Mouse (Mus musculus): Measurements from ENCODE around the gene Cd151. TPM values are rescaled to one million over a fixed set of nuclear protein-coding genes. Genes with fewer than 3 reads are reported as not detected.
A peak's percentile ranks its signal among the peaks of the same experiment; 100 is the strongest.

Cd151 gene
- polyA plus RNA-seq, 1 experiment from 2014 or later, result 14.0 TPM

DNA sequence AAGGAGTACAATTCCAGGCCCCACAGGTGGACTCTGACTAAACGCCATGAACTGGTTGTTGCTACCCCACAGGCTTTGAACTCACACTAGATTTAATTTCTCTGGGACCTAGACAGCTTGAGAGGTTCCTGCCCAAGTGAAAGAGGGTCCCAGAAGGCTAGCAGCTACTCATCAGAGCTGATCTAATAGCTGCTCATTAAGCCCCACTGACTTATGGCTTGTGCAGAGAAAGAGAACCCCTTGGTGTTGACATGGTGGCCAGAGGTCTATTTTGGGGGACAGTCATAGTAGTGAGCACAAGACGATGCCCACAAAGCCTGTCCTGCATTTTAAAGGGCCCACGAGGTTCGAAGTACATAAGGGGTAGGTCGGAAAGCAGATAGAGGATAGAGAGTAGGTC is 7.0 kb downstream of the Cd151 start:
- Histone ChIP-seq H3K4me1 (peaks cover 59% of the 10 kb centered on the region), H3K27ac (0 out of 2 replicates have a peak overlapping the region, but pooled peaks have one; percentile 98)
- 10% methylated on average over 5 of the region's 5 CpGs for WGBS

GRCm38 (mm10) chr7:141475011-141475804 is 8.0 kb downstream of the Cd151 start, which contains the start of the genes Polr2l and Tspan4:
Gene Polr2l (minus strand): TSS chr7:141475132.
Gene Tspan4 (plus strand): TSS chr7:141475240.
- Histone ChIP-seq H3K27me3 (ENCODE audit: low read depth, poor library complexity, severe bottlenecking) (0 out of 2 replicates have a peak, but pooled peaks cover 4% of the 10 kb centered on the region), H3K36me3 (peaks cover 26% of the 10 kb centered on the region), H3K4me3 (peak within 1 kb of the TSS; percentile 86), H3K4me1 (peaks cover 48% of the 10 kb centered on the region), H3K27ac (peak within 1 kb of the TSS; percentile 98), H3K9me3 (replicated peaks) (no peaks in the 10 kb centered on the region)
- under 1% methylated on average over 87 of the region's 87 CpGs for WGBS
- peak; percentile 91 for DNase-seq (ENCODE audit: low spot score)

More for the DNA sequence above, 7.0 kb downstream of the Cd151 start:
- no peak for DNase-seq (ENCODE audit: low spot score)
- peak overlapping the region; percentile 86 for H3K4me3 ChIP-seq
- H3K27me3 ChIP-seq (ENCODE audit: low read depth, poor library complexity, severe bottlenecking), result 0 out of 2 replicates have a peak, but pooled peaks cover 4% of the 10 kb centered on the region
- no peaks in the 10 kb centered on the region for H3K9me3 ChIP-seq (replicated peaks)
- H3K36me3 ChIP-seq, result peaks cover 36% of the 10 kb centered on the region

GRCm38 (mm10) chr7:141475805-141476158 is 8.6 kb downstream of the Cd151 start:
- H3K36me3 ChIP-seq, result peaks cover 20% of the 10 kb centered on the region
- H3K9me3 ChIP-seq (replicated peaks), result no peaks in the 10 kb centered on the region
- H3K4me3 ChIP-seq, result peak overlapping the region; percentile 86
- peaks cover 49% of the 10 kb centered on the region for H3K4me1 ChIP-seq
- DNase-seq (ENCODE audit: low spot score), result no peak
- H3K27ac ChIP-seq, result peak overlapping the region; percentile 98
- 2% methylated on average over 12 of the region's 12 CpGs for WGBS
- H3K27me3 ChIP-seq (ENCODE audit: low read depth, poor library complexity, severe bottlenecking), result peaks cover 4% of the 10 kb centered on the region; the same call in 1 of the 2 replicates

DNA sequence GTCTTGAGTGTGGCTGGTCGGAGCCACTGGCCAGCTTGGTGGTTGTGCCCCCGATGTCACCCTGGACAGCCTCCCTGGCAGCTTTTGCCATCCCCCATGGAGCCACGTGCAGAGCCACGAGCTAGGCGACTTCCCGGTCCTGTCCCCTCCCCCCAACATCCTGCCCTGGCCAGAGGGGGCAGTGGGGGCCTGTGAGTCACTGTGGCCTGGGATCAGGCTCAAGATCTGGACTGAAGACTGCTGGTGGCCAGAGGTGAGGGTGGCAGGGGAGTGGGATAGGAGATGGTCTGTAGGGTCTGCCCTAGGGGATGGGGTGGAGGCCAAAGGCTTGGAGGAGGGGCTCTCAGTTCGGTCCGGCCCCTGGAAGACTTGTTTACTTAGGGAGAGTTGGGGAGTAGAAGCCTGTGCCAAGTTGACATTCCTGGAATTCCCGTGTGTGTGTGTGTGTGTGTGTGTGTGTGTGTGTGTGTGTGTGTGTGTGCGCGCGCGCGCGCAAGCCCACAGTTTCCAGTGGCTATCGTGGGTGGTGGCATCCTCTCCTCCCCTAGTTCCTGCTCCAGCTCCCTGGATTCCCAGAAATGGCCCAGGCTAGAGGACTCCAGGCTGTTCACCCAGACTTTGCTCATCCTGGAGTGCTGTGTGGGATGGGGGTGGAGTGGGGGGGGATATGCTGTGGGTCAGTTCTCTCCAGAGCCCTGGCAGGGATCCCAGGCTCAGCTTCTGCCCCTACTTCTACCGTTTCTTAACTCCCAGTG is 9.2 kb downstream of the Cd151 start:
- Histone ChIP-seq H3K9me3 (replicated peaks) (no peaks in the 10 kb centered on the region), H3K4me1 (peaks cover 55% of the 10 kb centered on the region), H3K27ac (peak overlapping the region; percentile 98), H3K4me3 (peak overlapping the region; percentile 86), H3K36me3 (peaks cover 14% of the 10 kb centered on the region), H3K27me3 (ENCODE audit: low read depth, poor library complexity, severe bottlenecking) (peaks cover 10% of the 10 kb centered on the region; the same call in 1 of the 2 replicates)
- peak; percentile 76 for DNase-seq (ENCODE audit: low spot score)
- 1% methylated on average over 11 of the region's 17 CpGs for WGBS

- peaks cover 15% of the 10 kb centered on the region for H3K27me3 ChIP-seq (ENCODE audit: low read depth, poor library complexity, severe bottlenecking)
- no peak for DNase-seq (ENCODE audit: low spot score)
- peaks cover 10% of the 10 kb centered on the region for H3K36me3 ChIP-seq
- peak overlapping the region; percentile 86 for H3K4me3 ChIP-seq
- 18% methylated on average over 7 of the region's 7 CpGs for WGBS
- no peaks in the 10 kb centered on the region for H3K9me3 ChIP-seq (replicated peaks)
- peak overlapping the region; percentile 98 for H3K27ac ChIP-seq
- H3K4me1 ChIP-seq, result peaks cover 61% of the 10 kb centered on the region
These were observed 9.8 kb downstream of the Cd151 start for GRCm38 (mm10) chr7:141476981-141477370.

DNA sequence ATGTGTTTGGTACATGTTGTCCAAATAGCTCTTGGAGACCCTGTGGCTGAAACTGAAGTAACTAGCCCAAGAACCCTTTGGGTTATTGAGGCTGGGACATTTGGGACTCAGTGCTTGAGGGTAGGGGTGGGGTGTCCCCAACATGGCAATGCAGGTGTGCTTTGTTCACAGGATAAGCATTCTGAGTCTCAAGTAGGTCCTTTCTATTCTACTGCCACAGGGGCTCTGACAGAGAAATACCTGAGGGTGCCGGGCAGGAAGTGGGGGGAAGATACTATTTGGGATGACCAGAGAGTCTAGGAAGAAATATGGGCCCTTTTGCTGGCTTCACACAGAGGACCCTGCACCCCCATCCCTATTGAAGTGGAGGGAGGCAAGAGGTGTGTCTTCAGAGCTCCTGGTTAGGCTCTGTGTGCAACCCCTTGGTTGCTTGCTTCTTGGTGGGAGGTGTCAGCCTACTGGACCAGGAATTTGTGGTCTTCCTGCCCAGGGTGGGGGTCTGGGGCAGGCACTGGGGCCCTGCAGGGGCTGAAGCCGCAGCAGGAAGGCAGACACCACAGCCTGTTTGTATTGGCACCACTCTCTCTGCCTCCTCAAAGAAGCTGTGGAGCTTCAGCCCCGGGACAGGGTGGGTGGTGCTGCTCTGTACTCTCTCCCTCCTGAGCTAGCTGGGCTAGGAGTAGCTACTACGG is 10.5 kb downstream of the Cd151 start:
- Histone ChIP-seq H3K9me3 (replicated peaks) (no peaks in the 10 kb centered on the region), H3K36me3 (peaks cover 2% of the 10 kb centered on the region), H3K27me3 (ENCODE audit: low read depth, poor library complexity, severe bottlenecking) (peaks cover 23% of the 10 kb centered on the region), H3K27ac (no peak overlapping the region), H3K4me1 (peaks cover 68% of the 10 kb centered on the region), H3K4me3 (no peak overlapping the region)
- DNase-seq (ENCODE audit: low spot score), result no peak
- WGBS, result 74% methylated on average over 4 of the region's 4 CpGs

GRCm38 (mm10) chr7:141478270-141478748 is 11.1 kb downstream of the Cd151 start:
- peaks cover 69% of the 10 kb centered on the region for H3K4me1 ChIP-seq

DNA sequence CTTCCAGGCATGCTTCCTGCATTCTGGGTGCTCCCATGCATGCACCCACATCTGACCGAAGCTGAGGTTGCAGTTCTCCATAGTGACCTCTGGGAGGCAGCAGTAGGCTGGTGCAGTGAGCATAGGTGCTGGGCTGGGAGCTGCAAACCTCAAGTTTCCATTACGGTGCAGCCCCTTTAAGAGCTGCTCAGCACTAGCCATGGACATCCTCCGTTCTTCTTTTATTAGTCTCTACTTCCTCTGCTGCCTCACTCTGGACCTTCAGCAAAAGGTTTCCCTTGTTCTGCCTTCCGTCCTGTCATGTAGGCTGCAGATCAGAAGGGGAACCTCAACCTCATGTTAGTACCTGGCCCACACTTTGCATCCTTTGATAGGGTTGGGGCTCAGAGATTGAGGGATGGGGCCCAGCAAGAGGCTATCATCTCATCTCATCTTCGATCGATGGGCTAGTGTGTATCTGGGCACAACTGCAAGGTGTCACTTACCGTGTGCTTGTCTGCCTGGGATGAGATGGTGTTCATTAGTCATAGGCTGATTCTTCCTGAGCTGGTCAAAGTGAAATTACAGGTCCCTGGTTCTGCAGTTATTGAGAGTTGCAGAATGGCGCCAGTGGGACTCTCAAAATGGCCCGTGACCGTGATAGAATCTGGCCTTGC is 13.8 kb downstream of the Cd151 start:
- Histone ChIP-seq H3K9me3 (replicated peaks) (no peaks in the 10 kb centered on the region), H3K4me3 (peak overlapping the region; percentile 69), H3K36me3 (0 out of 2 replicates have a peak, but pooled peaks cover 3% of the 10 kb centered on the region), H3K27me3 (ENCODE audit: low read depth, poor library complexity, severe bottlenecking) (peaks cover 43% of the 10 kb centered on the region), H3K27ac (no peak overlapping the region), H3K4me1 (peaks cover 47% of the 10 kb centered on the region)
- 12% methylated on average over 10 of the region's 10 CpGs for WGBS
- DNase-seq (ENCODE audit: low spot score), result peak; percentile 67

More at GRCm38 (mm10) chr7:141478270-141478748, 11.1 kb downstream of the Cd151 start:
- H3K36me3 ChIP-seq, result no peaks in the 10 kb centered on the region
- DNase-seq (ENCODE audit: low spot score), result no peak
- H3K27me3 ChIP-seq (ENCODE audit: low read depth, poor library complexity, severe bottlenecking), result peaks cover 29% of the 10 kb centered on the region
- WGBS, result 84% methylated on average over 5 of the region's 5 CpGs
- H3K4me3 ChIP-seq, result no peak overlapping the region
- H3K27ac ChIP-seq, result no peak overlapping the region
- no peaks in the 10 kb centered on the region for H3K9me3 ChIP-seq (replicated peaks)

GRCm38 (mm10) chr7:141481498-141482401 is 14.6 kb downstream of the Cd151 start:
- Histone ChIP-seq H3K36me3 (0 out of 2 replicates have a peak, but pooled peaks cover 3% of the 10 kb centered on the region), H3K4me3 (peak overlapping the region; percentile 69), H3K27me3 (ENCODE audit: low read depth, poor library complexity, severe bottlenecking) (peaks cover 39% of the 10 kb centered on the region), H3K9me3 (replicated peaks) (no peaks in the 10 kb centered on the region), H3K27ac (peak overlapping the region; percentile 67), H3K4me1 (peaks cover 39% of the 10 kb centered on the region)
- under 1% methylated on average over 80 of the region's 81 CpGs for WGBS
- DNase-seq (ENCODE audit: low spot score), result peak; percentile 78

DNA sequence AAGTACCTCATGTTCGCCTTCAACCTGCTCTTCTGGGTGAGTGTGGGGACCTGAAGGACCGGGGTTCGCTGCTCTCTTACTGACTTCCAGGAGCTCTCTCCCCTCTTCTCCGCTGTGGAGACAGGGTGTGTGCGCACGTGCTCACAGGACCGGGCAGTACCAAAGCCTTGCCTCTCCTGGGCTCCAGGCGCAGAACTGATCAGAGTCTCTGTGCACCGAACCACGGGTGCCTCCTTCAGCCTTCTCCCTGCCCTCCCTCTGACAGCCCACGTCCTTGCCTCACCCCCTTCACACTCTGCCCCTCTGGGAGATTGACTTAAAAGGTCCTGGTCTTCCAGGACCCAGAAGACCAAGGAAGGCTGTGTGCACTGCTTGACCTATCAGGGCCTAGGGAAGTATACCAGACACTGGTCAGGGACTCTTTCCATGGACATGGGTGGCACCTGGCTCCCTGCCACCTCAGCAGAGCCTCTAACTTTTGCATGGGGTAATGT is 15.4 kb downstream of the Cd151 start:
- Histone ChIP-seq H3K9me3 (replicated peaks) (no peaks in the 10 kb centered on the region), H3K4me3 (peak overlapping the region; percentile 69), H3K4me1 (peaks cover 32% of the 10 kb centered on the region), H3K27ac (no peak overlapping the region; the same call in 1 of the 2 replicates), H3K27me3 (ENCODE audit: low read depth, poor library complexity, severe bottlenecking) (peaks cover 39% of the 10 kb centered on the region), H3K36me3 (0 out of 2 replicates have a peak, but pooled peaks cover 3% of the 10 kb centered on the region)
- WGBS, result 6% methylated on average over 11 of the region's 11 CpGs
- DNase-seq (ENCODE audit: low spot score), result no peak

DNA sequence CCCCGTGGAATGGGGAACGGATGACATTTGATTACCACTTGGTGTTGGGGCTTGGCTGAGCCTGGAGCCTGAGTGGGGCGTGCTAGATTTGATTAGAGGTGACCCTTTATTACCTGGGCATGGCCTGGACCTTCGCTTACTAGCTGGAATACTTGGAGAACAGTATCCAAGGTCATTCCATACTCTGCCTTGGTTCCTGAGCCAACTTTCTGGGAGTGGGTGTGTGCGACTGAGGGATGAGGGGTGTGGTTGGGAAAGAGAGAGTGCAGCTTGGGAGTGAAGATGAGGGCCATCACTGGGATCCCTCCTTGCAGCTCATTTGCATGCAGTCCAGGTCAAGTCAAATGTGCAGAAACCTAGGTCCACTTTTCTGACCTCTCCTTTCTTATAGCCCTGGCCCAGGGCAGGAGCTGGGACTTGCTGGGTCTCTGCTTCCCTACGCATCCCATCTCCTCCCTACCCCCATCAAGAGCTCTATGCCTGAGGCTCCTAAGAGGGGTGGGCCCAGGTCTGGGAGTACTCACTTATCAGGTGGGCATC is 16.0 kb downstream of the Cd151 start:
- 77% methylated on average over 6 of the region's 6 CpGs for WGBS
- Histone ChIP-seq H3K4me1 (peaks cover 26% of the 10 kb centered on the region), H3K9me3 (replicated peaks) (no peaks in the 10 kb centered on the region), H3K4me3 (no peak overlapping the region), H3K36me3 (0 out of 2 replicates have a peak, but pooled peaks cover 3% of the 10 kb centered on the region), H3K27ac (no peak overlapping the region), H3K27me3 (ENCODE audit: low read depth, poor library complexity, severe bottlenecking) (peaks cover 39% of the 10 kb centered on the region)
- no peak for DNase-seq (ENCODE audit: low spot score)
